Mouse (Mus musculus) cortical plate, adult 2 months (tissue): ENCODE measurements at regions not wholly inside any gene's neighbourhood (a gene's known extent, or its start where the extent isn't known, plus 50 kb on each side); places are given as distances from the start of the nearest gene placed in this dataset.

Experiments
- CTCF ChIP-seq: fragments of 200-500 bp; IDR thresholded peaks from 2 replicates; pipeline ENCODE4 v1.5.1; 2011; ENCODE audit warnings: mild to moderate bottlenecking, control low read depth, low read length; ENCODE audit not compliant: insufficient read depth; ENCODE audit errors: extremely low read depth
- POLR2A ChIP-seq: fragments of 200-500 bp; IDR thresholded peaks from 2 replicates; pipeline ENCODE4 v1.6.1; 2011; ENCODE audit warnings: mild to moderate bottlenecking, low read length, control low read depth; ENCODE audit not compliant: insufficient read depth; ENCODE audit errors: extremely low read depth

GRCm38 (mm10) chr15:26487378-26487777 lies 178.5 kb downstream of the March11 start:
- TF ChIP-seq POLR2A (no peak), CTCF (no peak)
